Mouse (Mus musculus): ENCODE results near the gene Echdc1.

DNA sequence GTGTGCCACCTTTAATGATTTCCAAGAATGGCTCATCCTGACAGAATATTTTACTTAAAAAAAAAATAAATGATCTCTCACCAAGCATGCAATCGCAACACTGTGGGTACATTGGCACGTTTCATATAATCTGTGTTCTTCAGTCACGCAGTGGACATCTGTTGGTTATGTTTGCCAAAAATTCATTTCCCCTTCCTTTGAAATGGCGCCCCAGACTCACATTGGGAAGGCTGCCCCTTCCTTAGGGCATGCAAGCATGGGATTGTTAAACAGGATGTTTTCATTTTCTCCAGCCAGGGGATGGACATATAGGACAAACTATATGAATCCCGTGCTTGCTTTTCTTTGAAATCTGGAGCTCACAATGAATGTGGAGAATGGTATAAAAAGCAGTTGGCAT is 61.1 kb downstream of the Echdc1 start:
- no peak for TF ChIP-seq POLR2A (IDR thresholded peaks at IDR 0.05; ENCODE audit: borderline replicate concordance, low read depth, low read length)
- no peak for TF ChIP-seq CTCF (IDR thresholded peaks at IDR 0.05; ENCODE audit: low read depth, low read length)
